Mouse (Mus musculus): Measurements from ENCODE around the gene Zc3h7b. TPM values are rescaled to one million over a fixed set of nuclear protein-coding genes. Genes with fewer than 3 reads are reported as not detected.

The Zc3h7b gene
- polyA plus RNA-seq, 1 experiment from 2014 or later, result 26.6 TPM

GRCm38 (mm10) chr15:81831136-81831825 is 86.4 kb downstream of the Zc3h7b start:
- H3K4me1 ChIP-seq (ENCODE audit: control insufficient read depth in 2 of 2, insufficient read depth in 2 of 2, low read length in 2 of 2), result peaks cover 13 to 31% of the 10 kb centered on the region in 2 experiments
- H3K4me2 ChIP-seq (ENCODE audit: low read length), result peak overlapping the region; percentile 28; the same call in 1 of the 2 replicates
- H3K4me3 ChIP-seq (ENCODE audit: control insufficient read depth in 1 of 2, insufficient read depth in 1 of 2, low read depth in 1 of 2, low read length in 2 of 2), result no peak overlapping the region
- 13% methylated on average over 24 of the region's 24 CpGs for WGBS
- H3K36me3 ChIP-seq (ENCODE audit: control insufficient read depth, insufficient read depth, low read length), result peaks cover 13% of the 10 kb centered on the region
- H3K27me3 ChIP-seq (ENCODE audit: control insufficient read depth, insufficient read depth, low read length), result no peaks in the 10 kb centered on the region
- no peaks in the 10 kb centered on the region for H3K9me3 ChIP-seq (ENCODE audit: control insufficient read depth, low read length)
- peak overlapping the region; percentile 18; the same call in 1 of the 2 replicates for H3K9ac ChIP-seq (ENCODE audit: low read length)
- H3K27ac ChIP-seq (replicated peaks in 1 of 2; ENCODE audit: control insufficient read depth in 1 of 2, insufficient read depth in 1 of 2, low read depth in 2 of 2, low read length in 2 of 2), result no peak overlapping the region
- peak; percentile 68 for ATAC-seq (ENCODE audit: insufficient number of reproducible peaks, insufficient read depth, low FRiP score, low read depth)

- Histone ChIP-seq H3K27ac (replicated peaks in 1 of 2; ENCODE audit: control insufficient read depth in 1 of 2, insufficient read depth in 1 of 2, low read depth in 2 of 2, low read length in 2 of 2) (no peak overlapping the region), H3K27me3 (ENCODE audit: control insufficient read depth, insufficient read depth, low read length) (no peaks in the 10 kb centered on the region), H3K4me2 (ENCODE audit: low read length) (no peak overlapping the region), H3K4me3 (ENCODE audit: control insufficient read depth in 1 of 2, insufficient read depth in 1 of 2, low read depth in 1 of 2, low read length in 2 of 2) (no peak overlapping the region), H3K36me3 (ENCODE audit: control insufficient read depth, insufficient read depth, low read length) (peaks cover 3% of the 10 kb centered on the region; the same call in 1 of the 2 replicates), H3K9ac (ENCODE audit: low read length) (no peak overlapping the region), H3K4me1 (ENCODE audit: control insufficient read depth in 2 of 2, insufficient read depth in 2 of 2, low read length in 2 of 2) (peaks cover 19 to 38% of the 10 kb centered on the region in 2 experiments), H3K9me3 (ENCODE audit: control insufficient read depth, low read length) (no peaks in the 10 kb centered on the region)
- 75% methylated on average over 3 of the region's 3 CpGs for WGBS
- ATAC-seq (ENCODE audit: insufficient number of reproducible peaks, insufficient read depth, low FRiP score, low read depth), result no peak
Measured at GRCm38 (mm10) chr15:81832219-81832618, 87.4 kb downstream of the Zc3h7b start.

- H3K9ac ChIP-seq (ENCODE audit: low read length), result no peak overlapping the region
- no peaks in the 10 kb centered on the region for H3K36me3 ChIP-seq (ENCODE audit: control insufficient read depth, insufficient read depth, low read length)
- H3K9me3 ChIP-seq (ENCODE audit: control insufficient read depth, low read length), result no peaks in the 10 kb centered on the region
- ATAC-seq (ENCODE audit: insufficient number of reproducible peaks, insufficient read depth, low FRiP score, low read depth), result no peak
- no peak overlapping the region for H3K4me3 ChIP-seq (ENCODE audit: control insufficient read depth in 1 of 2, insufficient read depth in 1 of 2, low read depth in 1 of 2, low read length in 2 of 2)
- H3K4me1 ChIP-seq (ENCODE audit: control insufficient read depth in 2 of 2, insufficient read depth in 2 of 2, low read length in 2 of 2), result peaks cover 19 to 39% of the 10 kb centered on the region in 2 experiments
- H3K27ac ChIP-seq (replicated peaks in 1 of 2; ENCODE audit: control insufficient read depth in 1 of 2, insufficient read depth in 1 of 2, low read depth in 2 of 2, low read length in 2 of 2), result no peak overlapping the region
- WGBS, result 75% methylated on average over 4 of the region's 4 CpGs
- no peaks in the 10 kb centered on the region for H3K27me3 ChIP-seq (ENCODE audit: control insufficient read depth, insufficient read depth, low read length)
- no peak overlapping the region for H3K4me2 ChIP-seq (ENCODE audit: low read length)
Measured at GRCm38 (mm10) chr15:81833481-81833880, 88.6 kb downstream of the Zc3h7b start.

DNA sequence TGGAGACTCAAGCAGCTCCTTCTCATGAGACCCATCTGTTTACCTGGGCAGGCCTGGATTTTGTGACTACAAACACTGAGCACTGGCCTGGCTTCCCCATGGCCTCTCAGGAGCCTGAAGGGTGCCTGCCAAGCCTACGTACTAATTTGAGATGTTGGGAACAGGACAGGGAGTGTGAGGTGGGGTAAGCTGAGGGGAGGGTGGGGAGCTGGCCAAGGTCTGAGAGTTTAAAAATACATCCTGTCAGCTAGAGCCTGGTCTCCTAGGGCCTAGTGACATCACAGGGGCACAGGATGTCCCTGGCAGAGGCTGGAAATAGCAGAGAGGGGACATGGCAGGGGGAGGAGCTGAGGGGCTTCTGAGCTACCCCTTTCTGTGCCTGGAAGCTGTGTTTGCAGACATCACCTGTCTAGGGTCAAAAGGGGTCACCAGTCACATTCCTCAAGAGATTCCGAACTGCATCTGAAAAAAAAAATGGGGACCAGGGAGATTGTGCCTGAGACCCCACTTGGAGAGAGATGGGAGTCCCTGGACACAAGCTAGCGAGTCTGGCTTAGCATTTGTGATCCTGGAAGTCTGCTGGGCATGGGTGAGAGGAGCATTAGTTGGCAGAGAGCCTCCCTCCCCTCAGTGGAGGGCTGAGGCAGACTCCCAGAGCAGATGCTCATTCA is 89.4 kb downstream of the Zc3h7b start:
- ATAC-seq (ENCODE audit: insufficient number of reproducible peaks, insufficient read depth, low FRiP score, low read depth), result no peak; the same call in 1 of the 2 replicates
- Histone ChIP-seq H3K4me1 (ENCODE audit: control insufficient read depth in 2 of 2, insufficient read depth in 2 of 2, low read length in 2 of 2) (peaks cover 23 to 44% of the 10 kb centered on the region in 2 experiments), H3K27ac (replicated peaks in 1 of 2; ENCODE audit: control insufficient read depth in 1 of 2, insufficient read depth in 1 of 2, low read depth in 2 of 2, low read length in 2 of 2) (peak overlapping the region; percentile 26 to 64; a peak in 3 of 4 replicates), H3K4me3 (ENCODE audit: control insufficient read depth in 1 of 2, insufficient read depth in 1 of 2, low read depth in 1 of 2, low read length in 2 of 2) (no peak overlapping the region), H3K36me3 (ENCODE audit: control insufficient read depth, insufficient read depth, low read length) (no peaks in the 10 kb centered on the region), H3K9me3 (ENCODE audit: control insufficient read depth, low read length) (no peaks in the 10 kb centered on the region), H3K4me2 (ENCODE audit: low read length) (no peak overlapping the region), H3K9ac (ENCODE audit: low read length) (peak overlapping the region; percentile 5; the same call in 1 of the 2 replicates), H3K27me3 (ENCODE audit: control insufficient read depth, insufficient read depth, low read length) (no peaks in the 10 kb centered on the region)
- WGBS, result 50% methylated on average over 3 of the region's 3 CpGs

- H3K36me3 ChIP-seq (ENCODE audit: control insufficient read depth, insufficient read depth, low read length), result no peaks in the 10 kb centered on the region
- peak overlapping the region in 1 of 2 experiments; percentile 36; a peak in 1 of 4 replicates for H3K4me3 ChIP-seq (ENCODE audit: control insufficient read depth in 1 of 2, insufficient read depth in 1 of 2, low read depth in 1 of 2, low read length in 2 of 2)
- 76% methylated on average over 10 of the region's 10 CpGs for WGBS
- H3K4me1 ChIP-seq (ENCODE audit: control insufficient read depth in 2 of 2, insufficient read depth in 2 of 2, low read length in 2 of 2), result peaks cover 31 to 53% of the 10 kb centered on the region in 2 experiments
- H3K9me3 ChIP-seq (ENCODE audit: control insufficient read depth, low read length), result no peaks in the 10 kb centered on the region
- ATAC-seq (ENCODE audit: insufficient number of reproducible peaks, insufficient read depth, low FRiP score, low read depth), result no peak
- no peak overlapping the region for H3K4me2 ChIP-seq (ENCODE audit: low read length)
- no peak overlapping the region for H3K27ac ChIP-seq (replicated peaks in 1 of 2; ENCODE audit: control insufficient read depth in 1 of 2, insufficient read depth in 1 of 2, low read depth in 2 of 2, low read length in 2 of 2)
- no peaks in the 10 kb centered on the region for H3K27me3 ChIP-seq (ENCODE audit: control insufficient read depth, insufficient read depth, low read length)
- H3K9ac ChIP-seq (ENCODE audit: low read length), result peak overlapping the region; percentile 68
Measured at GRCm38 (mm10) chr15:81835007-81835880, 90.4 kb downstream of the Zc3h7b start.

- Histone ChIP-seq H3K4me1 (ENCODE audit: control insufficient read depth in 2 of 2, insufficient read depth in 2 of 2, low read length in 2 of 2) (peaks cover 31 to 50% of the 10 kb centered on the region in 2 experiments), H3K4me2 (ENCODE audit: low read length) (peak overlapping the region; percentile 73), H3K27ac (replicated peaks in 1 of 2; ENCODE audit: control insufficient read depth in 1 of 2, insufficient read depth in 1 of 2, low read depth in 2 of 2, low read length in 2 of 2) (peak overlapping the region; percentile 42 to 62; a peak in 2 of 4 replicates), H3K27me3 (ENCODE audit: control insufficient read depth, insufficient read depth, low read length) (no peaks in the 10 kb centered on the region), H3K4me3 (ENCODE audit: control insufficient read depth in 1 of 2, insufficient read depth in 1 of 2, low read depth in 1 of 2, low read length in 2 of 2) (peak overlapping the region; percentile 36 to 43), H3K9me3 (ENCODE audit: control insufficient read depth, low read length) (no peaks in the 10 kb centered on the region), H3K36me3 (ENCODE audit: control insufficient read depth, insufficient read depth, low read length) (no peaks in the 10 kb centered on the region), H3K9ac (ENCODE audit: low read length) (peak overlapping the region; percentile 68)
- 4% methylated on average over 33 of the region's 33 CpGs for WGBS
- ATAC-seq (ENCODE audit: insufficient number of reproducible peaks, insufficient read depth, low FRiP score, low read depth), result peak; percentile 82
Measured at GRCm38 (mm10) chr15:81836124-81836821, 91.4 kb downstream of the Zc3h7b start.
